Mouse (Mus musculus) T-helper 1 cell (primary cell): ENCODE data around the gene Vgll4.

Experiments used
- in situ Hi-C: fragments of 300-600 bp; cut with MboI, MseI; formaldehyde crosslinking; loops from one replicate; pipeline ENCODE4 v1.15.1; 2025; ENCODE audit warnings: high pct_unique_total_duplicates

Vgll4 gene

DNA sequence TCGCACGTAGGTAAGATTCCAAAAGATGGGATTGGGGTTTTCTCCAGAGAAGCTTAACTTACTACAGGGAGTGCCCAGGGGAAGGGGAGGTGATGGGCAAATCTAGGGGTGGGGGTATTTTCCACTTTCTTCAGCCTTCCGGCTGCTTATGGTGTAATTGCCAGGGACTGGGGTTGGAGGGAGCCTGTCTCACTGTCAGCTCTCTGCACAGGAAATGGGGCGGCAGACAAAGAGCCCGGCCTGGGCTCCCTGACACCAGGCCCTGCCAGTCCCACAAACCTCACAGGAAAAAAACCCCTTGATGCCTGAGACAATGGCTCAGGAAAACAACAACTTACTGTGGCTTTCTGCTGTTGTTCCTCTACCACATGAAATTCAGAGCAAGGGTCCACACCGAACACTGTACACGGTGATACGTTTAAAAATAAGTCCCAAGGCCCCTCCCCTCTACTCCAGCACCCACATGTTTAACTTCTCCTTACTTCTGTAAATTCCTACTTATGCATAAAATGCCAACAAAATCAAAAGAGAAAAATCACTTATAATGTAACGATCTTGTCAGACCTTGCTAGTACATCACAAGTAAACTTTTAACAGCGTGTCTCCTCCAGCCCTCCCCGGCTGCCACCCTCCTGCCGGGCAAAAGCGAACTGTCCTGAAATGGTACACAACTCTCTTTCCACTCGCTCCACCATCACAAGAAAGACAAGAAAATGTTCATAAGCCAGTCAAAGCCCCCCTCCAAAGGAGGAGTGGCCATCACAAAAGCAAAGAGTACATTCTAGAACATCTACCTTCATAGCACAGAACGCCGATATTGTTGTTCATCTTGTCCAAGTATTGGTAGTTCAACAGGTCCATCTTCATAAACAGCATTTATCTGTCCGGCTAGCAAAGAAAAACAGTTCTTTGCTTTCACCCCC, 49.0 kb downstream of the Vgll4 start:
- in situ Hi-C loops = loop anchor here (25.0 kb wide), 1 partner anchor 1258 kb away; no protein-coding TSS in a partner anchor

DNA sequence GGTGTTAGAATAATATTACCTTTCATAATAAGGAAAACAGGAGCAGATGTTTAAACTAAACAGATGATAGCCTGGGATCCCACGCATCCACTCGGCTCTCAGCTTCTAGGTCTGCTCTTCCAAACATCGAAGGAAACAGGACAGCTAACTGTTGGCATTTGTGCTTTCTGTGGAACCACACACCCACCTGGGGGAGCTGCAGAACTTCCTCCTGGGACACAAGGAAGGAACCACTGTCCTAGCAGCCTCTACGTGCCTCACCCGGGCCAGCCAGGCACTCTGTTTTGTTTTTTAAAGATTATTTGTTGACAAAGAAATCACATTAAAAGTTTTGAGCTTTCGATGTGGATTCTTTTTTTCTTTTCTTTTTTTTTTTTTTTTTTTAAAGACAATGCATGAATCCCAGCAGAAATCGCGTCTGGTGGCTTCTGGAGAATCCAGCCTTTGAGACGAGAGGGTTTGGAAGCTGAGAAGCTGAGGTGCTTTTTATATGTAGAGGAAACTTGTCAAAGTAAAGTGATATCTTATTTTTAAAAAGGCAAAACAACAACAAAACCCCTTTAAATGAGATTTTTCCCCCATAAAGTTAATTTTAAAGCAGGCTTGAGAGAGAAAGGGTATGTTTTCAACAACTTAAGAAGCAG, 50.0 kb downstream of the Vgll4 start:
- in situ Hi-C loops = loop anchor here (5.0 to 25.0 kb wide), 2 partner anchors 197 to 1257 kb away; no protein-coding TSS in a partner anchor

DNA sequence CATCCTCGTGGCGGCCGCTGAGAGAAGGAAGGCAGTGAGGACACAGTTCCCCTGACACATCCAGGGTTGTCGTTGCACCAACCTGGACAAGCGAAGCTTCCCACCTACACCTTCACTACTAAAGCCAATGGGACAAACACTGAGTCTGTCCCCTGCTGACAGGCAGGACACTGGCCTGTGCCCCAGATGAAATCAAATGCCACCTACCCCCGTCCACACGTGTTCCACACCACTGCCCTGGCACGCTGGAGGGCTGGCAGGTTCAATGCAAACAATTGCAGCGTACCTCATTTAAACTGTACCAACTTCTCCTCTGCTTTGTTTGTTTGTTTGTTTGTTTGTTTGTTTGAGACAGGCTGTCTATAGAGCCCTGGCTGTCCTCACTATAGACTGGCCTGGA, 50.8 kb downstream of the Vgll4 start:
- in situ Hi-C loops = loop anchor here (5.0 to 25.0 kb wide), 2 partner anchors 197 to 1257 kb away; no protein-coding TSS in a partner anchor

DNA sequence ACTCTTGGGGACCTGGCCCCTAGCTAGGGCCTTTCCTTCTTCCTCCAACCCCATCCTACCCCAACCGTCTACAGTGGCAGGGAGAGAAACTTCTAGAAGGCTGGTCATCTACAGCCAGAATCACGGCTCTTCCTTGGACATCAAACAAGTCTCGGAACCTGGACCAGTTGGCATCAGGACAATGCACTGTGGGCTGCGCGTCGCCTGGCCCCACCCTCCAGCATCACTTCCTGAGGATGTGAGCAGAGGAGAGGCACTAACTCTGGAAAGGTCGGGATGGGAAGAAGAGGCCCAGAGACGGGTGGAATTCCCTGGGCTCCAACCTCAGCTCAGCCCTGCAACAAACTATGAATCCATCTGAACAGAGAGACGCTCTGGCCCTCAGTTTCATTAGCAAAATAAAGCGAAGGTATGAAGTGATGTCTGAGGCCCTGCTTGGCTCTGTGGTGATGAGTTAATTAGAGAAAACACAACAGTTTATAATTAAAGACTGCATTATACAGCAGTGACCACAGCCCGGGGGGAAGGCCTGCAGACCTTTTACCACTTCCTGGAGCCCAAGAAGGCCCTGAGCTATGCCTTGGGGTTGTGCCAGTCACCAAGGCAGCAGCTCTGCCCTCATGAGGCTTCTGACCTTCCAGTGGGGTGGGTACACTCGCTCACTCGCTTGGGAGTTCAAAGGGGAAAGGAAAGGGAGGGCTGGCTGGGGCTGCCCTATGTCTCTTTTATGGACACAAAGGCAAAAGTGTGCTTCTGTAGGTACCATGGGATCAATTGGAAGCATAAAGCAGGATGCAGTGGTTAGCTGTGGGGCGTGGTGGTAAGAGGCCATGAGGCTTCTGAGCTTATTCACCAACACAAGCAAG, 51.8 kb downstream of the Vgll4 start:
- in situ Hi-C loops = loop anchor here (5.0 to 25.0 kb wide), 2 partner anchors 196 to 1256 kb away; no protein-coding TSS in a partner anchor

DNA sequence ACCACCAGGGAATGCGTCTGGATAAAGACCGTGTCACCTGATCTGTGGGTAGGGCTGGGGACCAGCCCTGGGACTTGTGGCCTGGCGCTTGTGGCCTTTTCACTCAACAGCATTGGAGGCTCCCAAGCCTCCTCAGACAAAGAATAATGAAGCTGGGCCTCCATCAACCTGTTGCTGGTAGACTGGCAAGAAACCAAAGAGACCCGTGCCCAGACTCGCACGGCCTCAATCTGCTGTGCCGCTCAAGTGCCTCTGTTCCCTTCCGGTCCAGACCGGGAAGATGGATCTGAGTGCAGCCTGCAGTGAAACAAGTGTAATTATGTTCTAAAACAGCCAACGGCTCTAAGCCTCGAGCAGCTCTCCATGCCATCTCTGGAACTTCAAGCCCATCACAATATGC, 52.7 kb downstream of the Vgll4 start:
- in situ Hi-C loops = loop anchor here (5.0 to 25.0 kb wide), 2 partner anchors 195 to 1255 kb away; no protein-coding TSS in a partner anchor

DNA sequence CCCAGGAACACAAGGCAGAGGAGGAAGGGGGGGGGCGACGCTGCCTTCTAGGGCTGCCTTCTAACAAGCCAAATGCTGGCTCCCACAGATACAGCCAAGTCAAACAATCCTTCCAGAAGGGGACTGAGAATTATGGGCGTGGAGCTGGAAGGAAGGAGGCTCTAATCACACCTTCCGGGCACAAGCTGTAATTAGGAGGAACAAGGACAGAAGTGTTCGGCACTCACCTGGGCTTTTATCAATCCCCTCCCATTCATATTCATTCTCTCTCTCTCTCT, 53.1 kb downstream of the Vgll4 start:
- in situ Hi-C loops = loop anchor here (5.0 to 25.0 kb wide), 2 partner anchors 194 to 1254 kb away; no protein-coding TSS in a partner anchor

DNA sequence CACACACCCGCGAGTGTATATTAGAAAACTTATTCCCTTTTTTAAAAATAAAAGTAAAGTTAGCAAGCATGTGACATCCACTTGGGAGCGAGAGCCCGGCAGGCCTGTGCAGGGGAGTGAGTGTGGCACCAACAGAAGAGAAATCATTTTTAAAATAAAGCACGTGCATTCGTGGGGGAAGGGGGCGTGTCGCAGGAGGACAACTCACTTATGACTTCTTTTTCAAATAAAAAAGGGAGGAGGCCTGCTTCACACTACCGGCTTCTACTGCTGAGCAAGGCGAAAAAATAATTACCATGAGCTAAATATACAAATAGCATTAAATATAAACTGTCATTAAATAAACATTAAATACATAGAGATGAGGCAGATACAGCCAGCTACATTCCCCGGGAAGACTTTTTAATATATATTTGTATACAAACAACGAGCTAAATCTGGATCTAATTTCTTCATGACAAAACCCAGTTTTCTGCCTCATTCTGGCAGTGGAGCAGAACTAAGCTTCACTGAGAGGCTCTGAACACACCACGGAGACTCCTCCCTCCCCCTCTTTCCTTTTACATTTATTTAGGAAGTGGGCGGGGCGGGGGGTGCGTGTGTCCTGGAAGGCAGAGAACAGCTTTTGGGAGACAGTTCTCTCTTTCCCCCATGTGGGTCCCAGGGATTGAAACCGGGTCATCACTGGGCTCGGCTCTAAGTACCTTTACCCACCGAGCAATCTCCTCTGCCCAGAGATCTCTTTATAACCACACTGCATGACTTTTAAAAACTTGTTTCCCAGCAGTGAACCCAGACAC, 53.7 kb downstream of the Vgll4 start:
- in situ Hi-C loops = loop anchor here (5.0 to 25.0 kb wide), 2 partner anchors 194 to 1254 kb away; no protein-coding TSS in a partner anchor

DNA sequence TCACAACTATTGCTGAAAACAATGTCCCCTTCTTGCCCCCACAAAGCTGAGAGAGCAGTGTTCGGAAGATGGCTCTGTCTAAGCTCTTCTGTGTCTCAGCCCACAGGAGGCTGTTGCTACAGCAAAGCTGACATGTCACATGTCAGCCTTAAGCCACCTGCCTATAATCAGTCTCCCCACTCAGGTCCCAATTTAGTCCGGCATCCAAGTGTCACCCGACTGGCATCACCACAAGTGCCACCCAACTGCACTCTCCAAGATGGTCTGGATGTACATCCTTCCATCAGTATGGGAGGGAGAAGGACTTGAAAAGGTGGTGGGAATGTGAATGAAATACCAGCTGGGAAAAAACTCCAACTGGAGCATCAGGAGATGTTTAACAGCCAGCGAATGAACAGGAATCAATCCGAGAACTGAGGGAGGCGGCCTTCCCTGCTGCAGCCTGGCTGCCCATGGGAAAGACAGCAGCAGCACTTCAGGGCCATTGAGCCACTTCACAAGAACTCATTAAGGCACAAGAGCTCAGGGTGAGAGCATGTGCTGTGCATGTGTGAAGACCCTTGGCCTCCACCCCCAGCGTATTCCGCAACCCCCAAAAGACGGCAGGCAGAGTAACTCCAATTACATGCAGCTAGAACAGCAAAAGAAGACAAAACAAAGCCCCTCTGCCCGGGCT, 55.6 kb downstream of the Vgll4 start:
- in situ Hi-C loops = loop anchor here (25.0 kb wide), 1 partner anchor 1252 kb away; no protein-coding TSS in a partner anchor

DNA sequence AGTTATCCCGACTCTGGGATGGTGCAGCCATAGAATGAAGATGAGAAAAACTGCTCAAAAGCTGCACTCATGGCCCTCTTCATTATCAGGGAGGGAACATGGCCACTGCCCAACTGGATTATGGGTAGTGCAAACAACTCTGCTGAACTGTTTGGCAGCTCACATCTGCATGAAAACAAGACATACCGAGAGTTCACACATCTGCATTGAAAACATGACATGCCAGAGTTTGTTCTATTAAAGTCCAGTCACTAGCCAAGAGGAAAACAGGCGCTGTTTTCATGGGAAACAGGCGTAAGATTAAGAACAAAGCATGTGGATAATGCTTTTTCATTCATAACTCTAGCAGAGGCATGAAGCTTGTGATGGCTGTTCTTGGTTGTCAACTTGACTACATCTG, 56.7 kb downstream of the Vgll4 start:
- in situ Hi-C loops = loop anchor here (25.0 kb wide), 1 partner anchor 1251 kb away; no protein-coding TSS in a partner anchor

DNA sequence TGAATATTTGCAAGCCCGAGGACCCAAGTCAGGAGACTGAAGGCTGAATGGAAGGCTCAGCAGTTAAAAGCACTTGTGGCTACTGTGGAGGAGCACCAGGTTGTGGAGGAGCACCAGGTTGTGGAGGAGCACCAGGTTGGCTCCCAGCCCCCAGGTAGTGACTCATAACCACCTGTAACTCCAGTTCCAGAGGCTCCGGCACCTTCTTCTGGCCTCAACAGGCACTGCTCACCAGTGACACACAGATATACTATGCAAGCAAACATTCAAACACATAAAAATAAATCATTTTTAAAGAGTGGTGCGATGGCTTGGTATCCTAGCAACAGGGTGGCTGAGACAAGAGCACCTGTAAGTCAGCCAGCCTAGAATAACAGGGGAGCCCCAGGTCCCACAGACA, 58.3 kb downstream of the Vgll4 start:
- in situ Hi-C loops = loop anchor here (25.0 kb wide), 1 partner anchor 1249 kb away; no protein-coding TSS in a partner anchor

DNA sequence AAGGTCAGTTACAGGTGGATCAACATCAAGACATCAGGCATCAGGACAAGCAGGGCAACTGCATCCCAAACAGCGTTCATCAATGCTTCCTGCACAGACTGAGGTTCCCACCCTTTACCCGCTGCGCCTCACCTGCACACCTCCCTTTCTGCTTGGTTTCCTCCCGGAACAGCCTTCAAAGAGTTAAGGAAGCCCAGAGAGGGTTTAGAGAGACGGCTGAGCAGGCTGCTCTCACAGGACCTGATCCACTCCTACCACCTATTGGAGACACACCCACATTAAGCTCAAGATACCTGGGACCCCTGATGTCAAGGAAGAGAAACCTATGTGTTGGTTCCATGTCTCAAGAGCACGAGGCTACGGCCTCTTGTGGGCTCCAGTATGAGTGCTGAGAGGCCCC, 60.0 kb downstream of the Vgll4 start:
- in situ Hi-C loops = loop anchor here (25.0 kb wide), 1 partner anchor 1248 kb away; no protein-coding TSS in a partner anchor

DNA sequence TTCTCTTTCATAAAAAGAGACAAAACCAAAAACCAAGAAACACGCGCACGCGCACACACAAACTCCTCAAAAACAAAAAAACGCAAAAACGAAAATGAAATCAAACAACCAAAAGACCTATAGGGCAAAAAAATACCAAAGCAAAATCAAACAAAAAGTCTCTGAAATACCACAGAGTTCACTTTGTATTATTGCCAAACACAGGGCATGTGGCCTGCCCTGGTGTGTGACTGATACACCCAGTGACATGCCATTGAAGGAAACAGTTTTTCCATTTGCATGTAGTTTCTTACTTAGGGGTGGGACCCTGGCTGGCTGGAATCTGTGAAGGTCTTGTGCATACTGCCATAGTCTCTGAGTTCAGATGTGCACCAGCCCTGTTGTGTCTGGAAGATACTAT, 62.3 kb downstream of the Vgll4 start:
- in situ Hi-C loops = loop anchor here (25.0 kb wide), 1 partner anchor 1245 kb away; no protein-coding TSS in a partner anchor

DNA sequence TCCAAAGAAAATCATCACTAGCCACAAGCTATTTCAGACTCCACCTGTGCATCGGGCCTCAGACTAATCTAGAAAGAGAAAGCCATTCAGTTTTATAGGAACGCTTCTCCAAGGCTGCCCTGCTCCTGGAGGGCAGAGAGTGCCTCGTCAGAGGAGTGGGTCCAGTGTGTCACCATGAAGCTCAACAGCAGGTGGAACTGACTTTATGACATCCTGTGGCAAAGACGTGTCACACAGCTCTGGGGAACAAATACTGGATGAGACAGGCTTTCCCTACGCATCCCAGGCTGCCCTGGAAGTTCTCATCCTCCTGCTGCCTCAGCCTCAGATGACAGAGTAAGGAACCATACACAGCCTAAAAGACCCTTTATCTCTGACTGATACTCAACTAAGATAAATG, 63.6 kb downstream of the Vgll4 start:
- in situ Hi-C loops = loop anchor here (25.0 kb wide), 1 partner anchor 1244 kb away; no protein-coding TSS in a partner anchor

DNA sequence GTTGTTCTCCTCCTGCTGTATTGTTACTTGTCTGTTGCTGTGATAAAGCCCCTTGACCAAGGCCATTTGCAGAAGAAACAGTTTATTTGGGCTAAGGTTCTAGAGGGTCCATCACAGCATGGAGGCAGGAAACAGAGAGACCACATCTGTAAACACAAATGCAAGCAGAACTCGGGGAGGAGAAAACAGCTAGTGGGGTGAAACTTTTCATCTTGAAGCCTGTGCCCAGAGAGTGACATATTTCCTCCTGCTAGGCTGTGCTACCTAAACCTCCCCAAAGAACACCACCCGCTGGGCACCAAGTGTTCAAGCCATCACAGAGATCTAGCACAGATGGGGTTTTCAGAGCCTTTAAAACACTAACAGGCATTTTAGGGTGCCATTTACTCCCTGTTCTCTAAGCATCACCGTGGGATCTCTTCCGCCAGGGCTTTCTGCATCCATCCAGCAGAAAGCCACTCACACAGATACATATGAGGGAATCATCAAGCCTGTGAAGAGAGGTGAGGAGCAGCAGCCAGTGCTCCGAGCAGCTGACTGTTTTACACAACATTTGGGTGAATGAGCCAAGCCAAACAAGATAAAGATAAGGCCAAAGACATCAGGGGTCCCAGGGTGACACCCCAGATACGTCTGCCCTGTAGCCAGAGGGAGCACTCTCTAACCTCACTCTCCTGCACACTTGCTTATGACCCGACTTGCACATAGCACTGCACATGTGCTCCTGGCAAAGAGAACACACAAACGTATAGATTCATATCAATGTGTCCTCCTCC, 64.4 kb downstream of the Vgll4 start:
- in situ Hi-C loops = loop anchor here (25.0 kb wide), 1 partner anchor 1243 kb away; no protein-coding TSS in a partner anchor

DNA sequence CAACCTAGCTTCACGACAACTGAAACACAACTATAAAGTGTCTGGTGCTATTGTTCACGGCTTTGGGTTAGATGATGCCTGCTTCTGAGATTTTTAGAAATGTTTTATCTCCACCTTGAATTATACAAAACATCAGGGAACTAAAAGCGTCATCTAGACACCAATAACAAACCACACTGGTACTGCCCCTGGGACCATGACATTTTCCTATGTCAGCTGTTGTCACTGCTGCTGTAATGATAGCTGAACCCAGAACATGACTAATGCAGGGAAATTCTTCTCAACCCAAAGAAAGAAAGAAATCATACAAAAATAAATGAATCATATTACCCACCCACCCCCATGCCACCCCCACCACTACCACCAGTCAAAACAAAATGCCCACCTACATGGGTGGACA, 65.0 kb downstream of the Vgll4 start:
- in situ Hi-C loops = loop anchor here (25.0 kb wide), 1 partner anchor 1243 kb away; no protein-coding TSS in a partner anchor

DNA sequence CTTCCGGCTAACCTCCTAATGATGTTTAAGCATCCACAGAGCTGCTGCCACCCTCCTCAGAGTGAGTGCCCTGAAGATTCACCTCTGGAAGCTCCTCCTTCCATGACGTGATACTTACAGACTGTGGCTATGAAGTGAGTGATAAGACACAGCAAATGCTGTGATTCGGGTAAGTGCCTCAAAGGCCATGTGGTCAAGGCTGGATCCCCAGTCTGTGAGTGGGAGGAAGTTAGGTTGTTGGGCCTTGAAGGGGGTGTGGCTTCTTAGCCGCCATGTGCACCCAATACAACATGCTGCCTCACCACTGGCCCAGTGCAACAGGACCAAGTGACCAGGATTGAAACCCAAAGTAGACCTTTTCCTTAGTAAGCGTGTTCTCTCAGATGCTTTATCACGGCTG, 65.6 kb downstream of the Vgll4 start:
- in situ Hi-C loops = loop anchor here (25.0 kb wide), 1 partner anchor 1242 kb away; no protein-coding TSS in a partner anchor

DNA sequence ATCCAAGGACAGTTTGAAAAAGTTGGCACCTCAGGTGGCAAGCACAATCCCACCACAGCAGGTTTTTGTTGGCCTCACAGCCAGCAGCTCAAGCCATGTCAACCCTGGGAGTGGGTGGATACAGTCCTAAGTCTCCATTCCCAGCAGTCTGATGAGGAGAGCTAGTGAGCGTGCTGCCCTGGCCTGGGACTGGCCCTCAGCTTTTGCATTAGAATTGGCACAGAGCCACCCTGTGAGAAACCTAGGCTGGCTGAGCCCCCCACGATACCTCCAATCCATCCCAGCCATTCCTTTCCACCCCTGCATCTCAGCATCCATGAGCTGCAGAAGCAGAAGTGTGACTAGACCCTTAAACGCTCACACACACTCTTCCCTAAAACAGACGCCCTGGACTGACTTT, 67.9 kb downstream of the Vgll4 start:
- in situ Hi-C loops = loop anchor here (25.0 kb wide), 1 partner anchor 1240 kb away; no protein-coding TSS in a partner anchor

DNA sequence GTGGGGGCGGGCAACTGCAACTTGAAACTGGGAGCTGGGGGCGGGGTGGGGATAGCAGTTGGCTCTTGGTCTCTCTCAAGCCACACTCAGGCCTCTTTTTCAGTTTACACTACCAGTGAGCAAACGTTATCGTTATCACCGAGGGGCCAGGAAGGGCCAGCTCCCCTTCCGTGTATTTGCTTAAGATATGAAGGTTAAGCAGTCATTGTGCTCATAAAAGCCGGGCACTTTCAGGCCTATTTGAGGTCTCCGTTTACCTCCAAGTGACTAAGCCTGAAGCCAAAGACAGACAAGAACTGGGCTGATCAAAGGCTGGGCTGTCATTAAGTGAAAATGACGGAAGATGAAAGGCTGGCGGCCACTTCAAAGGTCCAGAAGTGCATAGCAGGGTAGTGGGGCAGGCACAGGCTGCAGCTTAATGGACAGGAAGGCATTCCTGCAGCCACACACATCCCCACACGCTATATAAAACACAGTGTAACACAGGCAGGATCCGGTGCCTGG, 68.4 kb downstream of the Vgll4 start:
- in situ Hi-C loops = loop anchor here (25.0 kb wide), 1 partner anchor 1239 kb away; no protein-coding TSS in a partner anchor
